Mouse (Mus musculus) MEL-GATA-1-ER (cell line): ENCODE results near the gene Mybpc2.

Source experiments
- DNase-seq: peaks from one replicate; pipeline ENCODE4 v3.0.0-alpha.2; 2012; ENCODE audit warnings: low read depth; ENCODE audit errors: extremely low read depth

The Mybpc2 gene

DNA sequence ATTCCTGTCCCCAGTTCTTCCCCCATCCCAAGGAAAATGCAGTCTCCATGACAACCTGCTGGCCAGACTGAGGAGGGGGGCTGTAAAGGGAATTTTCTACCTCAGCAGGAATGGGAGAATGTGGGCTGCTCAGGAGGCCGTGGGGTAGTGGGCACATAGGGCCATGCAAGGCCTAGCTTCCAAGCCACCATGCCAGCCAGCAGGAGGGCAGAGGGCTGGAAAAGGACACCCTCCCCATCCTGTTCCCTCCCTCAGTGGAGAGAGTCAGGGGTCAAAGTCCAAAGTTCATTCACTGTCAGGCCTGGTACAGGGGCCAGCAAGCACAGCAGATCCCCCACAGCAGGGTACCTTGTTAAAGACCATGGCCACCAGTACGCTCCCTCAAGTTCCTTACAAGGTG, 59.3 kb downstream of the Mybpc2 start, which contains the start of gene Aspdh:
Aspdh (plus strand) TSS at position 281 of the 400 bp plus-strand sequence.
- DNase-seq: no peak

DNA sequence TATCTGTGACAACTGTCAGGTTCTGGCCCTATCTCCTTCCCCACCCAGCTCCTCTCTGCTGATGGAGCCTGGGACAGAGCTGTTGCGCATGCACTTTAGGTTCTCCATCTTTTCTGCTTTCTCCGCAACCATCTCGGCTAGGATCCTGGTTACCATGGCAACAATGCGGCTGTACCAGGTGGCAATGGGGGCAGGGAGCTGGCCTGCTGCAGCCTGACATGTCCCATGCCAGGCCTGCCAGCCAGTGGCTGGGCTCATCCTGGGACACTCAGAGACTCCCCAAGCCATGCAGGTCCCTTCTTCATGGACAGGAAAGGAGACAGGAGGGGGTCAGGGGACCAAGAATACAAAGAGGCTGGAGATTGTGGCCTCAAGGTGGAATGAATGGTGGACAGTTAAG, 59.9 kb downstream of the Mybpc2 start:
- DNase-seq: no peak

DNA sequence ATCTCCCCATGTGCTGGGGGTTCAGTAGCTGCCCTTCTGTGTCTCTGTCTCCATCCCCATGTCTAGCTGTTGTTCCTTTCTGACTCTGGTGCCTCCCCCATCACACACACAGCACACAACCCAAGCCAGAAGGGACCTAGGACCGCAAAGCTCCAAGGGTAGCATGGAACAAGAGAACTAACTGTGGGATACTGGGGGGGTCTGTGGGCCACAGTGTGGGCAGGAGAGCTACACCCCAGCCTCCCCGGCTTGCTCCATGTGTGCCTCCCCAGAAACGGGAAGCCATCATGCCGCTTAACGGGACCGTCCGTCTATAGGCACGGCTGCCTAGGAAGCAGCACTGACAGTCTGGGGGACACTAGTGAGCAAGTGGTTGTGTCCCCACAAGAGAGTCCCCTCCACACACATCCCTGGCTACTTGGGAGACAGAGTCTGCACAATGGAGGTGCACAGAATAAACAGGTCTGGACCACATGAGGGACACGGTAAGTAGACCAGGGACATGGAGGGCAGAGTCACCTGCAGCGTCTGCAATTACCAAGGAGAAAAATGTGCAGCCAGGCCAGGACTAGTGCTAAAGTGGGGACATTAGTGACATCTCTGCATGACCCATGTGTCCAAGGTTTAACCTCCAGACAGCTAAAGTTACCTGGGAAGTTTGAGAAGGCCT, 60.8 kb downstream of the Mybpc2 start:
- DNase-seq: no peak

- no peak for DNase-seq
These were observed 61.4 kb downstream of the Mybpc2 start for GRCm38 (mm10) chr7:44463056-44463425.

- DNase-seq: no peak
These were observed 62.0 kb downstream of the Mybpc2 start for GRCm38 (mm10) chr7:44462218-44463055.

- no peak for DNase-seq
These were observed 62.8 kb downstream of the Mybpc2 start for GRCm38 (mm10) chr7:44461503-44462217.

DNA sequence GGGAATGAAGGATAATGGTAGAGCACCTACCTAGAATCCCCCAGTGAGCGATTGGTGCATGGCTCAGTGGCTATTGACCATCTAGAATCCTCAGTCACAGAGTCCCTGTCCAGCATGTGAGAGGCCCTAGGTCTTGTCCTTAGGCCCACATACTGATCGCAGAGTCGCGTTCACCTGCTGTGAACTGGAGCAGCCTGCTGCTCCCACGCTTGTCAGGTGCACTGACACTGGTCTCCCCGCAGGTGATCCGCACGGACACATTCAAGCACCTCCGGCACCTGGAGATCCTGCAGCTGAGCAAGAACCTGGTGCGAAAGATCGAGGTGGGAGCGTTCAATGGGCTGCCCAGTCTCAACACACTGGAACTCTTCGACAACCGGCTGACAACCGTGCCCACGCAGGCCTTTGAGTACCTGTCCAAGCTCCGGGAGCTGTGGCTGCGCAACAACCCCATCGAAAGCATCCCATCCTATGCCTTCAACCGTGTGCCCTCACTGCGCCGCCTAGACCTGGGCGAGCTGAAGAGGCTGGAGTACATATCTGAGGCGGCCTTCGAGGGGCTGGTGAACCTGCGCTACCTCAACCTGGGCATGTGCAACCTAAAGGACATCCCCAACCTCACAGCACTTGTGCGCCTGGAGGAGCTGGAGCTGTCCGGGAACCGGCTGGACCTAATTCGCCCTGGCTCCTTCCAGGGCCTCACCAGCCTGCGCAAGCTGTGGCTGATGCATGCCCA, 63.5 kb downstream of the Mybpc2 start:
- no peak for DNase-seq

- DNase-seq: no peak
These were observed 64.4 kb downstream of the Mybpc2 start for GRCm38 (mm10) chr7:44460067-44460466.

DNA sequence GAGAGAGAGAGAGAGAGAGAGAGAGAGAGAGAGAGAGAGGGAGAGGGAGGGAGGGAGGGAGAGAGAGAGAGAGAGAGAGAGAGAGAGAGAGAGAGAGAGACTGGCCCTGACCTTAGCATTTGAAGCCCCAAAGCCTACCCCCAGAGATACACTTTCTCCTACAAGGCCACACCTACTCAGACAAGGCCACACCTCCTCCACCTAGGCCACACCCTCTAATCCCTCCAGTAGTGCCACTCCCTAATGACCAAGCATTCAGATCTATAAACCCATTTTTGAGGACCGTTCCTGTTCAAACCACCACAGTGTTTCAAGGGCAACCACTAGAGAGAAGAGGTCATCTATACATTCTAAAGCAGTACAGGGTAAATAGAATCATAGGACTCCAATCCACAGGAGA, 68.2 kb downstream of the Mybpc2 start:
- DNase-seq: no peak

DNA sequence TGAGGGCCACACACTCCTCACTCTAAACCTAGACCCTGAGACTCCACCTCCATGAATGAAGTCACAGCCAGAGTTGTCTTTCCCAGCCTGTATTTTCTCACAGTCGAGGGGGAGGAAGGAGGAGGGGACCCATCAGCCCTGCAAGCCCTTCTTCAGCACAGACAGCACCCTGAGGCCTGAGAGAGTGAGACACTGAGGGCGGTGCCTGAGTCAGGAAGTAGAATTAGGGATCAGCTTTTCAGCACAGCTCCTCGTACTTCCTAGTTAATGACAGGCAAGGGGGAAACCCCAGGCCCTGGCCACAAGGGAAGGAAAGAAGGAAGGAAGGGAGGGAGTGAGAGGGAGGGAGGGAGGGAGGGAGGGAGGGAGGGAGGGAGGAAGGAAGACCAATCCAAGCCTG, 71.2 kb downstream of the Mybpc2 start:
- DNase-seq: no peak
